Comparison of ENCODE assay signal across 18 mouse cellular contexts in genomic region chr5:73304507-73304906, GRCm38 (mm10). TPM values are rescaled to one million over a fixed set of nuclear protein-coding genes. Genes with fewer than 3 reads are reported as not detected.
"Had no signal": no experiment of that assay in that cellular context is flagged by ENCODE, and none has a peak within 500 bp of the region (broad histone marks: within the 10 kb centered on the region; RNA-seq: fewer than 3 reads in every experiment).

No protein-coding gene starts in this region.

- H3K9me3 ChIP-seq: lung, embryonic 15.5 days; megakaryocyte, embryonic 14.5 days; midbrain, embryonic 12.5 days; midbrain, embryonic 15.5 days; neural tube, embryonic 12.5 days; stomach, embryonic 15.5 days had no signal

- H3K4me2 ChIP-seq: lung, embryonic 15.5 days; midbrain, embryonic 12.5 days; midbrain, embryonic 15.5 days; neural tube, embryonic 12.5 days; stomach, embryonic 15.5 days had no signal

- H3K27me3 ChIP-seq: lung, embryonic 15.5 days; megakaryocyte, embryonic 14.5 days; midbrain, embryonic 12.5 days; midbrain, embryonic 15.5 days; neural tube, embryonic 12.5 days; stomach, embryonic 15.5 days had no signal

- H3K27ac ChIP-seq: lung, embryonic 15.5 days; macrophage; midbrain, embryonic 12.5 days; midbrain, embryonic 15.5 days; neural tube, embryonic 12.5 days; stomach, embryonic 15.5 days; stomach, postnatal 0 days had no signal

- H3K4me3 ChIP-seq: lung, embryonic 15.5 days; megakaryocyte, embryonic 14.5 days; midbrain, embryonic 12.5 days; midbrain, embryonic 15.5 days; neural tube, embryonic 12.5 days; stomach, embryonic 15.5 days had no signal

- H3K9ac ChIP-seq: liver, postnatal 0 days; lung, embryonic 15.5 days; midbrain, embryonic 12.5 days; midbrain, embryonic 15.5 days; neural tube, embryonic 12.5 days; stomach, embryonic 15.5 days had no signal

- ATAC-seq: liver, postnatal 0 days; lung, postnatal 0 days; midbrain, embryonic 15.5 days had no signal

- DNase-seq: liver, postnatal 0 days; lung, adult 2 months; lung, postnatal 14 days; lung, postnatal 36 days; right cerebral cortex, postnatal 14 days; thymus, adult 2 months; thymus, postnatal 25 days; thymus, postnatal 4 days had no signal

- H3K4me1 ChIP-seq: lung, embryonic 15.5 days; midbrain, embryonic 12.5 days; midbrain, embryonic 15.5 days; neural tube, embryonic 12.5 days; stomach, embryonic 15.5 days had no signal

RNA-seq across cellular contexts. Expression of gene Ociad2, which starts 36.3 kb away (rescaled TPM):
- total RNA-seq: monocyte, adult 5-6 weeks had no signal
